Mouse (Mus musculus) hindbrain, postnatal 0 days (tissue): ENCODE data around the gene Zfp777. TPM values are rescaled to one million over a fixed set of nuclear protein-coding genes. Genes with fewer than 3 reads are reported as not detected.

Experiments
- ATAC-seq: fragments of 200-750 bp; cut with Nextera tagmentation; 2 replicates; pipeline ENCODE4 v1.8.0; 2017; ENCODE audit warnings: mild to moderate bottlenecking, moderate TSS enrichment, moderate library complexity
- DNase-seq: peaks from one replicate; pipeline ENCODE4 v3.0.0-alpha.2; 2015; ENCODE audit warnings: low spot score
- H3K27ac ChIP-seq: fragments of 300-500 bp; sonication (generic); 2 replicates; pipeline ENCODE4 v1.5.1; 2014; ENCODE audit warnings: mild to moderate bottlenecking
- H3K27me3 ChIP-seq: fragments of 300-500 bp; sonication (generic); 2 replicates; pipeline ENCODE4 v1.6.1; 2014; ENCODE audit warnings: low read length, mixed read lengths; ENCODE audit not compliant: insufficient read depth
- H3K36me3 ChIP-seq: fragments of 300-500 bp; sonication (generic); 2 replicates; pipeline ENCODE4 v1.6.1; 2014; ENCODE audit warnings: low read length, mixed read lengths; ENCODE audit not compliant: insufficient read depth
- H3K4me1 ChIP-seq: fragments of 300-500 bp; sonication (generic); 2 replicates; pipeline ENCODE4 v1.6.1; 2014; ENCODE audit warnings: antibody characterized with exemption, low read length, mixed read lengths; ENCODE audit not compliant: insufficient read depth
- H3K4me2 ChIP-seq: fragments of 300-500 bp; sonication (generic); 2 replicates; pipeline ENCODE4 v1.6.1; 2014; ENCODE audit warnings: low read depth, mild to moderate bottlenecking, low read length, moderate library complexity, mixed read lengths
- H3K4me3 ChIP-seq: fragments of 300-500 bp; sonication (generic); 2 replicates; pipeline ENCODE4 v1.5.1; 2014; ENCODE audit warnings: low read length
- H3K9ac ChIP-seq: fragments of 300-500 bp; sonication (generic); replicated peaks from 2 replicates; pipeline ENCODE4 v1.6.1; 2014; ENCODE audit warnings: mild to moderate bottlenecking, low read length, moderate library complexity, mixed read lengths
- H3K9me3 ChIP-seq: fragments of 300-500 bp; sonication (generic); 2 replicates; pipeline ENCODE4 v1.6.1; 2016; ENCODE audit warnings: low read length, mixed read lengths
- CTCF ChIP-seq: IDR thresholded peaks from 2 replicates; pipeline ENCODE4 v1.5.1; 2016; ENCODE audit warnings: antibody characterized with exemption, control low read depth, low read depth
- WGBS: fragments of 180-500 bp; shearing (Covaris S2); extraction: QIAGEN DNeasy Blood & Tissue Kit; methylation state at CpG from one replicate; pipeline ENCODE4 v1.1.7; 2014; 5-methylcytosine and 5-hydroxymethylcytosine counted together
- polyA plus RNA-seq: library from polyadenylated mRNA; unstranded; fragments of >200 nt; fragmentation: Nextera tagmentation; extraction: Ambion mirVana; gene quantifications from 2 replicates; pipeline ENCODE4 v1.2.1, GENCODE M21; 2015
- total RNA-seq: library from RNA; depleted of rRNA; stranded (reverse); fragments of >200 nt; gene quantifications from 2 replicates; pipeline ENCODE4 v1.2.3, GENCODE M21; 2014

The Zfp777 gene
- total and polyA plus RNA-seq, 2 experiments from 2014 or later, result 16.2 to 47.7 TPM

DNA sequence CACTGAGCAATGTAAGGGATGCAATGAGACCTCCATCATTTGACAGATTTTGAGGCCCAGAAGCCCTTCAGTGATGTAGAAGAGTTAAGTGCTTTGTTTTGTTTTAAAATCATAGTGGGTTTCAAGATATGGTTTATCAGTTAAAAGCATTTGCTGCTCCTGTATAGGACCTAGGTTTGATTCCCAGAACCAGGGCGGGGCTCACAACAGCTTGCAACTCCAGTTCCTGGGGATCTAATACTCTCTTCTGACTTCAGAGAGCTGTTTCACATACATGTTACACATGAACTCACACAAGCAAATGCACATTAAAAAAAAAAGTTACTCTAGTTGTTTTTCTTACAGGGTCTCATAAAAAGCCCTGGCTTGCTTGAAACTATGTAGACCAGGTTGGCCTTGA lies 12.2 kb upstream of the Zfp777 start:
- no peak for ATAC-seq
- no peaks in the 10 kb centered on the region for H3K27me3 ChIP-seq
- no peak for DNase-seq
- peaks cover 32% of the 10 kb centered on the region for H3K36me3 ChIP-seq
- H3K4me3 ChIP-seq, result no peak overlapping the region
- H3K4me1 ChIP-seq, result no peaks in the 10 kb centered on the region
- TF ChIP-seq CTCF, result no peak
- H3K4me2 ChIP-seq, result no peak overlapping the region
- H3K27ac ChIP-seq, result peak overlapping the region; percentile 27; the same call in 1 of the 2 replicates
- 93% methylated on average over 1 of the region's 1 CpGs for whole genome bisulfite sequencing
- no peaks in the 10 kb centered on the region for H3K9me3 ChIP-seq
- H3K9ac ChIP-seq, result no peak overlapping the region

- H3K4me2 ChIP-seq, result no peak overlapping the region
- peaks cover 31% of the 10 kb centered on the region for H3K36me3 ChIP-seq
- no peak overlapping the region for H3K4me3 ChIP-seq
- no peaks in the 10 kb centered on the region for H3K27me3 ChIP-seq
- H3K9ac ChIP-seq, result no peak overlapping the region
- DNase-seq, result peak; percentile 58
- H3K4me1 ChIP-seq, result no peaks in the 10 kb centered on the region
- ATAC-seq, result peak; percentile 53
- 69% methylated on average over 2 of the region's 2 CpGs for WGBS
- H3K9me3 ChIP-seq, result no peaks in the 10 kb centered on the region
- H3K27ac ChIP-seq, result peak overlapping the region; percentile 27; the same call in 1 of the 2 replicates
- no peak for TF ChIP-seq CTCF
These were observed 11.7 kb upstream of the Zfp777 start for GRCm38 (mm10) chr6:48060421-48060820.

DNA sequence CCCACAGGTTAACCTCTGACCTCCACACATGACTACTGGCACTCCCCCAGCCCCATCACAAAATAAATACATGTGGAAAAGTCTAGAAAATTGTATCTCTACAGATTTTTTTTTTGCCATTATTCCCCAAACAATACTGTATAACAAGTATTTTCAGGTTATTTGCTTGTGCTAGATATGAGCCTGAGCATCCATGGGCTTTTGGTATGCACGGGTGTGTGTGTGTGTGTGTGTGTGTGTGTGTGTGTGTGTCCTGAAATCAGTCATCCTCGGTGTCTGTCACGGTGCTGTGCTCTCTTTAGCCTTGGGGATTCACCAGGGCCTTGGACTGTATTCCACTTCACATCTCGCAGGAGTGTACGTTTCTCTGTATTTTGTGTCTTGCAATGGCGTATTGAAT lies 3.4 kb upstream of the Zfp777 start:
- Histone ChIP-seq H3K27ac (no peak overlapping the region), H3K9ac (no peak overlapping the region), H3K27me3 (no peaks in the 10 kb centered on the region), H3K36me3 (no peaks in the 10 kb centered on the region), H3K9me3 (no peaks in the 10 kb centered on the region), H3K4me1 (no peaks in the 10 kb centered on the region), H3K4me2 (no peak overlapping the region), H3K4me3 (no peak overlapping the region)
- TF ChIP-seq CTCF, result no peak
- 76% methylated on average over 6 of the region's 6 CpGs for WGBS
- DNase-seq (no peak), ATAC-seq (no peak)

- DNase-seq, result no peak
- TF ChIP-seq CTCF, result no peak
- no peak overlapping the region for H3K9ac ChIP-seq
- WGBS, result 89% methylated on average over 2 of the region's 2 CpGs
- H3K4me2 ChIP-seq, result no peak overlapping the region
- no peak overlapping the region for H3K4me3 ChIP-seq
- H3K4me1 ChIP-seq, result no peaks in the 10 kb centered on the region
- no peak overlapping the region for H3K27ac ChIP-seq
- H3K36me3 ChIP-seq, result no peaks in the 10 kb centered on the region
- no peaks in the 10 kb centered on the region for H3K9me3 ChIP-seq
- ATAC-seq, result no peak
- H3K27me3 ChIP-seq, result no peaks in the 10 kb centered on the region
These were observed 3.0 kb upstream of the Zfp777 start for GRCm38 (mm10) chr6:48051666-48052065.

GRCm38 (mm10) chr6:48049273-48050065 lies 758 bp upstream of the Zfp777 start:
- Histone ChIP-seq H3K27ac (peak overlapping the region; percentile 93), H3K9ac (peak overlapping the region; percentile 90), H3K27me3 (no peaks in the 10 kb centered on the region), H3K4me3 (peak overlapping the region; percentile 81), H3K4me1 (no peaks in the 10 kb centered on the region), H3K36me3 (no peaks in the 10 kb centered on the region), H3K9me3 (no peaks in the 10 kb centered on the region), H3K4me2 (peak overlapping the region; percentile 82)
- 44% methylated on average over 9 of the region's 9 CpGs for WGBS
- DNase-seq, result no peak
- ATAC-seq, result no peak
- no peak for TF ChIP-seq CTCF

DNA sequence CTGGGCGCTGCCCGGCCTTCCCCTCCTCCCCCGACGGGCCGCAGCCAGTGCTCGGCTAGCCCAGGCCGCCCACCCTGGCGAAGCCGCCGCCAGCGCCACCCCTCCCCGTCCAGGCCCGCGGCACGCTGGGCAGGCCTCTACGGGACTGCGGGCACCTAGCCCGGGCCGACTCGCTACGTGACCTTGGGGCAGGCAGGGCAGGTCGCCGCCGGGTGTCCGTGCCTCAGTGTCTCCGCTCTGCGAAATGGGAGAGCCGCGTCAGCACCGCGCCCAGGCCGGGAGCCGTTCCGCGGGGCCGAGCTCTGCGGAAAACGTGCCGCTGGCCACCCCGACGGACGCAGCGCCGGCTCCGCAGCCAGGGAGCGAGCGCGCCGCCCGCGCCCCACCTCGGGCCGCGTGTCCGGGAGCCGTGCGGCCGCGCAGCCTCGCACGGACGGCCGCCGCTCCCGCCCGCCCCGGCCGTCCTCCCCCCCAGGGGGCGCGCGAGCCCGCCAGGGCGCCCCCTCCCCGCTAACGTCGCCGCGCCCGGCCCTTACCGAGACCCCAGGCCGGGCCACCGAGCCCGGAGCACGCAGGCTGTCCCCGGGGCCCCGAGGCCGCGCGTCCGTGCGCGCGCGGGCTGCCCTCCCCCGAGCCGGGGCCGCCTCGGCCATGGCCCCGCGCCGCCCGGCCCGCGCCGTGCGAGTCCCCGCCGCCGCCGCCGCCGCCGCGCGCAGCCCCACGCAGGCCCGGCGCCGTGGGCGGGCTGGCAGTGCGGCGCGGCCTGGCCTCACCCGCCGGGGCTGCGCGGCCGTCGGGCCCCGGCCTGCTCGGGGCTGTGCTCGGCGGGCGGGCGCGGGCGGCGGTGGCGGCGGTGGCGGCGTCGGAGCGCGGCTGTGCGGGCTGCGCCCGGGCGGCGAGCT lies 1.0 kb downstream of the Zfp777 start:
- H3K27me3 ChIP-seq, result no peaks in the 10 kb centered on the region
- peak; percentile 71 for ATAC-seq
- H3K27ac ChIP-seq, result peak overlapping the region; percentile 93
- under 1% methylated on average over 77 of the region's 150 CpGs for WGBS
- H3K9ac ChIP-seq, result peak overlapping the region; percentile 90
- peak overlapping the region; percentile 81 for H3K4me3 ChIP-seq
- peaks cover 14% of the 10 kb centered on the region; the same call in 1 of the 2 replicates for H3K36me3 ChIP-seq
- H3K4me1 ChIP-seq, result no peaks in the 10 kb centered on the region
- no peak for TF ChIP-seq CTCF
- peak overlapping the region; percentile 82 for H3K4me2 ChIP-seq
- no peaks in the 10 kb centered on the region for H3K9me3 ChIP-seq
- DNase-seq, result peak; percentile 67
